Mouse (Mus musculus) cerebellum, postnatal 10 days (tissue): Measurements from ENCODE around the gene Dclk1.
A peak's percentile ranks its signal among the peaks of the same experiment; 100 is the strongest.

Source experiments
- DNase-seq, 2 experiments: peaks; one replicate each; pipeline ENCODE4 v3.0.0; 2021; ENCODE audit warnings: mixed read lengths in 2 of 2

Gene Dclk1

DNA sequence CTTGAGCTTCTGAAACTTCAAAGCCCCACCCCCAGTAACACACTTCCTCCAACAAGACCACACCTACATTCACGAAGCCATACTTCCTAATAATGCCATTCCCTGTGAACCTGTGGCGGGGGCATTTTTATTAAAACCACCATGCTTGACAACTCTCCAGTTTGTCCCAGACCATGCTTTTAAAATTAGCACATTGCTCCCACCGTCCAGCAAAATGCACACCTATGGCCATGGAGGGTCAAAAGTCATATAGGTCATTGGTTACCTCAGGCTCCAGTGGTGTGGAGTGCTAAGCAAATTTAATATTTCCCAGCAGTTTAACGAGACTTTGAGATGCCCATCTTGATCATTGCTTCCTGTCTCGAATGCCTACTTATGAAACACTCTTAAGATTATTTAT lies 23.9 kb downstream of the Dclk1 start:
- no peak for DNase-seq

DNA sequence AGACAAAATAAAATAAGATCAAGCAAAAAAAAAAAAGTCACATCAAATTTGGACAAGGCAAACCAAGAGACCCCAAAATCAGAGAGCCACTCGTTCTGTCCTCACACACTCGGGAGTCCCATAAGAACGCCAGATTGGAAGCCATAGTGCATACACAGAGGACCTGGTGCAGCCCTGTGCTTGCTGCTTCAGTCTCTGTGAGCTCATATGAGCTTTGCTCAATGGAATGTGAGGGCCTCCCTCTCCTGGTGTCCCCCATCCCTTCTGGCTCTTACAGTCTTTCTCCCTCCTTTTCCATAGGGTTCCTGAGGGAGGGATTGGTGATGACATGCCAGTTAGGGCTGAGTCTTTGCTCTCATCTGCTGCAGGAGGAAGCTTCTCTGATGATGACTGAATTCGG lies 27.6 kb downstream of the Dclk1 start:
- peak in 1 of 2 experiments; percentile 21 for DNase-seq

DNA sequence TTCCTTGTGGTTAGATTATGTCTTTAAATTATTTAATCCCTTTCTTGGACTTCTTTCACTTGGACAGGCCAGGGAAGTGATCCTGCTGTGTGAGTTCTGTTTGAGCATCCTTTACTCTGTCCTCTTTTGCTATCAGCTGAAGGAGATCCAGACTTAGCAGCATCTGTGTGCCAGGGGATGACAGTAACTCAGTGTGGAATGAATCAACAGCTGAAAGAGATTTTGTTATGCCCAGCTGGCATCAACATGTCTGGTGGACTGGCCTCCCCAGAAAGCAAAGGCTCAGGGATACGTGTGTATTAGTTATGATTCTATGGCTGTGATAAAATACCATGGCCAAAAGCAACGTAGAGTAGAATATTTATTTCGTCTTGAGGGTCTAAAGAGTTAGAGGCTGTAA lies 28.2 kb downstream of the Dclk1 start:
- DNase-seq, result peak; percentile 36 to 42

DNA sequence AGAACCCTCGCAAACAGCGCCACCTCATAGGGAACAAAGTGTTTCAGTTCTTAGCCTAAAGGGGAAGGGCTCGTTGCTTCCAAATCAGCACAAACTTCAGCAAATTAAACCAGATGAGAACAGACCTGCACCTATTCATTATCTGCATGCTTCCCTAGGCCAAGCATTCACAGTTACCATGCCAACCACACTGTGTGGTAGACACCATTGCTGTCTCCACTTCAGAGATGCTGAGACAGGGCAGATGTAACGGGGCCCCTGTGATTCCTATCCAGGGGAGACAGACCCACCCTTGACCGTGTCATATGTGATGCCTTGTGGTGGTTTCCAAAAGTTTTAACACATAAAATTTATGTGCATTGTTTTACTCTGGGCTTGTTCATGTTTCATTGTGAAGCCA lies 28.8 kb downstream of the Dclk1 start:
- no peak for DNase-seq

DNA sequence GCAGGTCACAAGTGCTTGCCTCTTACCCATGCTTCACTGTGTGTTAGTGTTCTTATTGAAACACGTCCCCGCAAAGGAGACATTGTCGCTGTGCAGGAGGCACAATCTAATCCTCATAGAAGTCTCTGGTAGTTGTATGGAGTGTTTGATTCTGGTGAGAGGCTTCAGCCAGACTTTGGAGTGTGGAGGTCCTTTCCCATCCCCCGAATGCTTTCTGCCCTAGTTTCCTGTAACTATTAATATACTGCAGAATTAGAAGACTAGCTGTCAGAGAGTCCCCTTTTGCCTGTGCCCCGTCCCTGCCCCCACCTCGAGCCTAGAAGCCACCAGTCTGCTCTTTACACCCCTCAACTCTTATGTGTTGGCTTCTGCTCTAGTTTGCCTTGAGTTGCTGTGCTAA lies 30.4 kb downstream of the Dclk1 start:
- DNase-seq, result no peak

DNA sequence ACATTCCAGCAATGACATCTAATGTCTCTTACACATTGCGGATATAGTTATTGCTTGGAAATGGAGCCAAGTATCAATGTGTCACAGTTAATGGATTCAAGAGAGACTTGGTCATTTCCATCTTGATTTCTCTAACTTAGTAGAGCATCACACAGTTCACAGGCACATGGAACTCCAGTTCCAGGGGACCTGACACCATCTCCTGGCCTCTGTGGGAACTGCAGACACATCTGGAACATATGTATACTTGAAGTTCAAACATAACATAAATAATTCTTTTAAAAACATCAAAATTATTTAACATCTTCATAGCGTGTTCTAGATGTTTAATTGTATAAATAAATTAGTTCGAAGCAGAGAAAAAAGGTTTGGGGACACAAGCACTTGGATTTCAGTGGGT lies 34.3 kb downstream of the Dclk1 start:
- no peak for DNase-seq

DNA sequence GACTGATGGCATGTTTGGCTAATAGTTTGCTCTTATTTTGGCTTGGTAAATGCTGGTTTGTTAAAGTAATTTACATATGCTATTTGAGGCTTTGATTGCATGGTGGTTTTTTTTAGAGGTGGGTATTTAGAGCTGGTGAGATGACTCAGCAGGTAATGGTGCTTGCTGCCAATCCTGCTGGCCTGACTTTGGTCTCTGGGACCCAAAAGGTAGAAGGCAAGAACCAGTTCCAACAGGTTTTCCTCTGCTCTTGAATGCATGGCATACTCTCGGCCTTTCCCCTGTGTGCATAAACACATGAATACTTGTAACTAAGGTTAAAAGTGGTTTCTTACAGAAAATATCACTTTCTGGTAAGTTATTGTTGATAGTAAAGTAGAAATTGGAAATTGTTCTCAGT lies 34.7 kb downstream of the Dclk1 start:
- peak; percentile 24 to 41 for DNase-seq

DNA sequence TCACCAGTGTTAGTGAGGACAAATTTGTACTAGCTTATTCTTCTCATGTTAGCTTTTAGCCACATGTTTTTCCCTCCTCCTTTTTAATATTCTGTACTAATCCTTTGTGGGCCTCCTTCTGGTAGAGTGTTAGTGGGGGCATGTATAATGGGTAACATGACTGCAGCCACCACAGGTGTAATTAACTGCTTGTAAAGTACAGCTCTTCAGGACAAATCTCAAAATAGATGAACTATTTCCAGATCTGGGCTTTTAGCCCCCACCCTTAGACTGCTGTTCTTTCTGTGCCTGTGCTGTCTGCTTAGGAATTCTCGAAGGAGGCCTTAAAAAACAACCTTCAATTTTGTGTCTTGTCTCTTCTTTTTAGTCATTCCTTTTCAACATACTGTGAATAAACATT lies 35.7 kb downstream of the Dclk1 start:
- no peak for DNase-seq

DNA sequence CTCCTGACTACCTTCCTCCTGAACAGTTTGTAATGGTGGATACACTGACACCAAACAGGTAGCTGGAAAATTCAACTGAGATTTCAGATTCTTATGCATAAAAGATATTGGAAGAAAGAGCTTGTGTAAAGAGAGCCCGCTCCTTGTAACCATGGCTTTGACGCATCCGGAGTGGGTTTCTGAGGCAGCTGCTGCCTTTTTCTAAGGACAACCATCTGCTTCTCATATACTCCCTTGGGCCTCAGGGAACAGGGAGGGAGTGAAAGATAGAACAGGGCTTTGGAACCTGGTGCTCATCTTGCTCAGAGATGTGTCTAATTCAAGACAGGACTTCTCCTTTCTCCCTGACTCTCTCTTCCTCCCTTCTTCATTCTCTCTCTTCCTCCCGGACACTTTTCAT lies 37.8 kb downstream of the Dclk1 start:
- no peak for DNase-seq

DNA sequence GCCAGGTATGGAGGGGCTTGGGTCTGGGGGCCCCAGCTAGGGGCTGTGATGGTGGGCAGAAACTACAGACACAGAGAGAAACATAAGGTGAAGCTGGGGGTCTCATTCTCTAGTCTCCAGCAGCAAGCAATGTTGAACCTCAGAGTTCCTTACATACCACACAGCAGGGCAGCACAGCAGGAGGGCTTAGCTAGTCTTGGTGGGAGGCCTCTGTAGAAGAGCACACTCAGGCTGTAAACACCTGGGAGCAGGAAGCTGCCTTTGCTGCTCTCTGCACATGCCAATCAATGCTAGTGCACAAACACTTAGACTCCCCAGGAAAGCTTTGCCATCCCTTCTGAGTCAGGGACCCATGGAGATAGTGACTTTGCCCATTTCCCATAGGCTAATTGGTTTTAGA lies 38.3 kb downstream of the Dclk1 start:
- DNase-seq, result no peak

DNA sequence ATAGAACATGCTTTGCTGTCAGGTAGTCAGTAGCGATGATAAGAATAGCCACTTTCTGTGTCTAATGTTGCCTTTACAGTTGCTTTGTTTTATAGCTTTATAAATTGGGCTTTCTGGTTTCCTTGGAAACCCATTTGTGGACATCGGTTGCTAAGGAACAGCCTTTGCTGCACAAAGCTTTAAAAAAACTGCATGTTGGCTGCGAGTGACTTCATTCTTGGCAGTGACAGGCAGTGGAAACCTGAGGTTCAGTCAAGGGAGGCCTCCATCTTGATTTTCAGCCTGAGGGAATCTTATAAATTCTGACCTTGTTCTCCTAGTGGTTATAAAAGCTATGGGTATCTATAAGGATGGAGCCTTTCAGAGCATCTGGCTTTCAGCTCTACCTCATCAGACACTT lies 42.1 kb downstream of the Dclk1 start:
- DNase-seq, result peak; percentile 60 to 63

DNA sequence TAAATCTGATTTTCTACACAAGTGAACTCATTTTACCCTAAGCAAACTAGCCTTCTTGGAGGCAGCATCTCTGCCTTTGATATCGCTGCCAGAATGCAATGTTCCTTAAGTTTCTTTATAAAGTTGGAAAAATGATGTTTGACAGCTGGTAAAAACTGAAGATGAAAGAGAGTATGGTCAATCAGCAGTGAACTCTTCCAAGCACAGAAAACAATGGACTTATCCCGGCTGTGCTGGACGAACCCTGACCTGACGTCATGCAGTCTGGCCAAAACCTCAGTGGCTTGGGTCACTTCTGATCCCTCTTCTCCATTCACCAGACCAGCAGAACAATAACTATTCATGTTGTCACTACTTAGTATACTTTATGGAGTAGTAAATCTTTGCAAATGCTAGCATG lies 46.6 kb downstream of the Dclk1 start:
- no peak for DNase-seq

DNA sequence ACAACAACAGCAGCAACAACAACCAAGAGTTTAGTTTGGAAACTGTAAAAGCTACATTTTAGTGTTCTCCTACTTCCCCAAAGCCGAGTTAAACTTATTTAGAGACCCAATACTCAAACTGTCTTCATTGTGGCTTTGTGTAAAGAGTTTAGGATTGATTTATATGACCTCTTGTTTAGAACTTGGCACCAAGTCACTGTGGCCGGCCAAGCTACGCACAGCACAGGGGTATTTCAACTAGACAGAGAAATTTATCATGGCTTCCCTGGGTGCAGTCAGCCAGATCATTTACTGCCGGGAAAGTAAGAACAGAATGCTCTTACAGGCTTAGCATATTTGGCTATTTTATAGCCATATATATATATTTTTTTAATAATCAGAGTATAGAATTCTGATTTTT lies 49.8 kb downstream of the Dclk1 start:
- DNase-seq, result no peak

DNA sequence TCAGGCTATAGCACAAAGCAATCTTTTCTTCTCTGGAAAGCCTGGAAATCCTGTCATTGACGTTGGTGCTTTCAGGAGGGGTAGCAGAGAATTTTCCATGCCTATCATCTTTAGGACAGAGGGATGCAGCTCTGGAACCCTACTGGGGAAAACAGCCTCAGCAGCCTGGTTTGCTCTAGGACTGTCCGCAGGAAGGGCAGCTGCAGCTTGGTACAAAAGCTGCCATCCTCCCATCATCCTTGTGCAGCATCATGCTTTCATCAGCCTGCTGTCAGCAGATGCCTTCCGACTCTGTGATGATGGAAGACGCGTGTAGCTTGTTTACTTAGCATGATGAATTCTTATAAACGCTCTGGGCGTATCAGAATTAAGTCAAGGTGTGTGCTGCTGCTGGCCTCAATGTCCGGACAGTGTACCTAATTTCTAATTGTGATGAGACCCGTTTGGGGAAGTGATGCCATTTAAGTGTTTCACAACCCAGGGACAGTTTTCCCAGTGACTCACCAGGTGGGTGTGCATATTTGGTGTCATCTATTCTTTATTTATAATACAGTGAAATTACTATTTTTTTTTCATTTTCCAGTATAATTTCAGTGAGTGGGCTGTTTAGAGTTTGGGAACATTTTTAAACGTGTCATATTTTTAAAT lies 50.7 kb downstream of the Dclk1 start:
- DNase-seq, result no peak

DNA sequence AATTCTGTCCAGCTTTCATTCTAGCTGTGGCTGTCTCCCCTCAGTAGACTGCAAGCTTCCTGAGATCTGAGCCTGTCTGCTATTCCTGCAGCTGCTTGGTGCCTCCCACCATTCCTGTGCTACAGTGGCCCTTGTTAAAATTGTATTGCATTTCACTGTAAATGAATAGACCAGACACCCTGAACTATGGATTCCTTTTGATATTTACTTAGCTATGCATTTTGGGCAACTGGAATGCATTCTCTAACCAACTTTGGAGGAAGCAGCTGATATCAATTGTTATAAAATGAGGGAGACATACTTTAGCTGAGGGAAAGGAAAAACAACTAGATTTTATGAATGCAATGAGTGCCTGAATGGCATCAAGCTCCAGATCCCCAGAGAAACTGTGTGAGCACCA lies 63.5 kb downstream of the Dclk1 start:
- DNase-seq, result no peak

DNA sequence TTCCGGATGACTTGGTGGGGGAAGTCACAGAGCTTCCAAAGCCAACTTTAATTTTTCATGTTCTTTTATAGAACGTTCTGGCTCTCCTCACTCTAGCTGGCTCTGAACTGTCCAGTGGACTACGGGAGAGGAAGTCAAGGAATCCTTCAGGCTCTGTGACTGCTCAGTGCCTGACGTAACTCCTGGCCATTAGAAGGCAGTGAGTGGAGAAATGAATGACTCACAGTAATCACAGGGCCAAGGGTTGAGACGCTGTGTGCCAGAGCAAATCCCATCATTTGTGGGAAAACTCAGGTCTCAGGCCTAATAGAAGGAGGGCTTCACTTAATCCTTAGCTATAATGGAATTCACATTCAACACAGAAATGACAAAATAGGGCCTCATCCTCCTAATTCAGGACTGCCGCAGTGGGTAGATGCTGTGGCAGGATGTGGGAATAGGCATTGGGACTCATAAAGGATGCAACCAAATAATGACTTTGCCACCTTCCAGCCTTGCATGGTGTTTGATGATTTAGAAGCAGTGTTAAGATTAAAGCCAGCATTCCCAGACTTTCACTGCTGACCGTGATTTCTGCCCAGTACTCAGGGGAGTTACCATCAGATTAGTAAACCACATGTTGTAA lies 65.5 kb downstream of the Dclk1 start:
- DNase-seq, result peak in 1 of 2 experiments; percentile 13

DNA sequence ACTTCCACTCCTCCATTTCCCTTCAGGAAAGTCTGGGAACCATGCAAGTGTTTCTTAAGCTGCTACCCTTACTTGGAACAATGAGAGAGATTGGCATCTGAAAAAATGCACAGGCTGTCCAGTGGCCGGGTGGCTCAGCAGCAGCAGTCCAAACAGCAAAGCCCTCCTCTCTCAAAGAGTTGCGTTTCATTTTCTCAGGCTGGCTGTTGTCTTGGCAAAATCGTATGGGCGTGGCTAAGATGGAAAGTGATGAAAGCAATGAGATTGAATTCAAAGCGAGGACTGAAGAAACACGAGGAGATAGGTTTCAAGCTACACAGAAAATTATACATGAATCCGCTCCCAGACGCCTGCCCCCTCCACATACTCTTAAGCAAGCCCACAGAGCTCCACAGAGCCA lies 67.8 kb downstream of the Dclk1 start:
- DNase-seq, result no peak

DNA sequence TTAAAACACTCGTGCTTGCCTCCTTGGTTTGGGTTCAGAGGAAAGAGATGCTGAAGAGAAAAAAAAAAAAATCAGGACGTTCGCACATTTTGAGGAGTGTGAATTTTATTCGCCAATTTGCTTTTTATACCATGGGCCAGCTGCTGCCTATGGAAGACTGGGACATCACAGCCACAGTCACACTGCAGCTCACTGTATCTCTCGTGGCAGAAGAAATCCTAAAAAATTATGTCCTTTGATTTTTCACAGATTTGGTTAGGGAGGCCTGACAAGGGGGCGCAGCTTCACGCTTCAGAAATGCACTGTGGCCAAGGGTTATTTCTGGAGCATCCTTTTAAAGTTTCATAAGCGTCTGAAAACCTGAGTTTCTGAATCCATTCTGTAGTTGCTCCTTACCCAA lies 73.7 kb downstream of the Dclk1 start:
- DNase-seq, result no peak

DNA sequence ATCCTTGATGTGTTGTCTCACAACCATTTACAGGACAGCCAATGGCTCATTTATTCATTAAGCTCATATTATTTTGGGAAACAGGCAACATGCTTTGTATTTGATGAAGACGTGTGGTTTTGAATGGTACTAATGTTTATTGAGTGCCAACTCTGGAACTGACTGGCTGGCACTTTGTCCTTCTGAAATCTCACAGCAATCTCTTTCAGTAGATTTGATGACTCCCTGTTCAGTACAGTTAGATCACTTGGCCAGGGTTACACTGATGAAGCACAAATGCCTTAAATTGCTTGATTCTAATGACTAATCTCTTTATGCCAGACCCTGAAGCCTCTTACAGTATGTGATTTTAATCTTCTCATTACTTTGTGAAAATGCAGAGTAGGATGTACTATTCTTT lies 75.9 kb downstream of the Dclk1 start:
- DNase-seq, result no peak

DNA sequence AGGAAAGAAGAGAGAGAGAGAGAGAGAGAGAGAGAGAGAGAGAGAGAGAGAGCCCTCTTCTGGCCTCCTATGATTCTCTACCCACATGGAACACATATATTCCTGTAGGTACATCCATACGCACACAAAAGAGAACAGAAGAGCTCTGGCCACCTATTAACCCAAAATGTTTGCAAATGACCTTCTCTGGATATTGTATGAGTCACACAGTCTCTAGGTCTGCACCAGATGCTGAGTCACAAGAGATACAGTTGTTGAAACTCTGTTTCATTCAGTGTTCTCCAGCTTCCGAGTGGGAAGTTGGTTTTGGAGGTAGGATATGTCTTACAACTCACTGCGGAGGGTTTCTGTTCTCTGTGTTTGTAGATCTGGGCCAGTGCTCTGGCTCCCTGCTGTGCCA lies 78.4 kb downstream of the Dclk1 start:
- DNase-seq, result no peak

DNA sequence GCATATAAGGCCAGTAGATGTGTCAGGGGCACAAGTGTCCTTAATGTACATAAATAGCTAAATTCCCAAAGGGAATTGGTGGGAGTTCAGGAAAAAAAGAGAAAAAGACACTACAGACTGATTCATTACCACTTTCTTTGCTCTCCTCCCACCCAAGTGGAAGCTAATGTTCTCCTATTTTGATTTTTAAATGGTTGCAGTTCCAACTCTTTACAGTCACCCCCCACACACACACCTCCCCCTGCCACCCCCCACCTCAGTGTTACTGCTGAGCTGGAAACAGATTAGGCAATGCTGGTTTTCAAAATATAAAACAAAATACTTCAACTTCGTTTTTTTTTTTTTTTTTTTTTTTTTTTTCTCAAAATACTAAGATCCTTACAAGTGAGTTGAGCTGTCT lies 81.9 kb downstream of the Dclk1 start:
- no peak for DNase-seq

DNA sequence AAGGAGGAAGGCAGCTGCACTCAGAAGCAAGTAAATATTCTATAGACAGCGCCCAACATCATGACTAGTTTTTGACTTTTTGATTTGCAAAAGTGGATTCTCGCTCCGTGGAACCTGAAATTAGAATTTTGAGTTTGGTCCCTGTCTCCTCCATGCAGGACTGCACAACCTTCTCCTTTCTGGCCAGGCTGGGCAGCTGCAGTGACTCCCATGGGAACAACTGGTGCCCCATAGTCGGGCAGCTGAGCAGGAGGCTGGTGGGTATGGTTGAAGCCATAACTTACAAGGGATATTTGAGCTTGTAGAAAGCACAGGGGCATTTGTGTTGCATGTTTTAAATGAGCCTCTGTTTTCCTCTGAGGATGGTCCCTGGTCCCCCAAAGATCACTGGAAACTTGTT lies 88.3 kb downstream of the Dclk1 start:
- no peak for DNase-seq

DNA sequence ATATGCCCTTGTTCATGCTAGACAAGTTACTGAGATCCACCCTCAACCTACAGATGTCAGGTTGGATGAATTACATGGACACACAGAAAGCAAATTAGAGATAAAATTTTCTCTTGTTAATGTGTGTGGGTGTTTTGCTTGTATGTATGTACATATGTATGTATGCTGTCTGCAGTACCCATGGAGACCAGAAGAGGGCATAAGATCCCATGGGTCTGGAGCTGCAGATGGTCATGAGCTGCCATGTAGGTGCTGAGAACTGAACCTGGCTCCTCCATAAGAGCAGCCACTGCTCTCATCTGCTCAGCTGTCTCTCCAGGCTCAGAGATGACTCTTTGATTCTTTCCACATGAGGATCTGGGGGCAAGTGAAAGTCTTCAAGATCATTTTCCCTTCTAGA lies 89.5 kb downstream of the Dclk1 start:
- peak in 1 of 2 experiments; percentile 9 for DNase-seq

DNA sequence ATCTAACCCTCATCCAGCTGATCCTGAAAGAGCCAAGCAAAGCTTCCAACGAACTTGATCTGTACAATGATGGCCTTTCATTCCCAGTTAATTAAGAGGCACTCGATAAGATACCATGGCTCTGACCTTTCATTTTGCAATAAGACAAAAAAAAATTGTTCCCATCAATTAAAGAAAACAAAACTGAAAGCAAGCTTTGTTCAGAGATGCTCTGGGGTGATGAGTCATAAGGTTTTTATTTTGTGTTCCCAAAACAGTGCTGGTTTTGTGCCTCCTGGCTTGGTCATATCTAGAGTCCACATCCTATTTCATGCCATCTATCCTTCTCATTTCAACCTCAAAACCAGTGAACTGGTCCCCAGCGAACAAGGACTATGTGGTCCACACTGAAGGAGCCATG lies 91.3 kb downstream of the Dclk1 start:
- no peak for DNase-seq

DNA sequence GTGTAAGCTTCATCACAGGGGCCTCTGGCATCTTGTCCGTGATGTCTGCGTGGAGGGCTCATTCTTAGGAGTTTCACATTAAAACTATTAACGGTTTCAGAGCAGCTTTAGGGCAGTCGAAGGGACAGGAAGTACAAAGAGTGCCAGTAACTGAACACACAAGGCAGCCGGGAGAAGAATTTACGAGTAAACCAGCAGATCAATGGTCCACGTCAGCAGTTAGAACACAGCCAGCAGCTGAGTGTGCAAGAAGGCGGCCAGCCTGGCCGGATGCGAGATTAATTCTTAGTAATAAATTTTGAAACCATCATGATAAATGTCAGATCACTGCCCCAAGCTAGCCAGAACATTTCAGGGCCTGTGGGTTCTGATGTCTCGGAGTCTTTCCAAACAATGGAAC lies 94.7 kb downstream of the Dclk1 start:
- no peak for DNase-seq
